Mouse (Mus musculus): Measurements from ENCODE around the gene Sf3a1.
"Not testable (repeated sequence)": the region's sequence is repeated elsewhere in the genome, so short reads cannot be mapped to it uniquely, and the experiment has no call there.

Gene Sf3a1

GRCm38 (mm10) chr11:4159808-4160708 lies at the start of gene Sf3a1, which contains the start of gene Ccdc157:
TSS of gene Sf3a1 (plus strand) at chr11:4160350.
TSS of gene Ccdc157 (minus strand) at chr11:4160293.
- peak; percentile 89 to 92 for DNase-seq (ENCODE audit: low spot score in 2 of 2)

- no peak for DNase-seq (ENCODE audit: low spot score in 2 of 2)
These were observed 48.1 kb upstream of the Sf3a1 start for GRCm38 (mm10) chr11:4112033-4112432.

- DNase-seq (ENCODE audit: low spot score in 2 of 2) = no peak
These were observed 47.3 kb upstream of the Sf3a1 start for GRCm38 (mm10) chr11:4112861-4113260.

- no peak for DNase-seq (ENCODE audit: low spot score in 2 of 2)
These were observed 46.7 kb upstream of the Sf3a1 start for GRCm38 (mm10) chr11:4113496-4113895.

- DNase-seq (ENCODE audit: low spot score in 2 of 2) = no peak
These were observed 46.2 kb upstream of the Sf3a1 start for GRCm38 (mm10) chr11:4113970-4114369.

- not testable (repeated sequence) for DNase-seq (ENCODE audit: low spot score in 2 of 2)
These were observed 45.6 kb upstream of the Sf3a1 start for GRCm38 (mm10) chr11:4114541-4114940.

- no peak for DNase-seq (ENCODE audit: low spot score in 2 of 2)
These were observed 44.7 kb upstream of the Sf3a1 start for GRCm38 (mm10) chr11:4115407-4115806.

GRCm38 (mm10) chr11:4116458-4117141 lies 43.5 kb upstream of the Sf3a1 start:
- DNase-seq (ENCODE audit: low spot score in 2 of 2) = no peak

- no peak for DNase-seq (ENCODE audit: low spot score in 2 of 2)
These were observed 42.6 kb upstream of the Sf3a1 start for GRCm38 (mm10) chr11:4117372-4118071.

GRCm38 (mm10) chr11:4118081-4118921 lies 41.8 kb upstream of the Sf3a1 start:
- DNase-seq (ENCODE audit: low spot score in 2 of 2) = no peak

- DNase-seq (ENCODE audit: low spot score in 2 of 2) = no peak
These were observed 40.5 kb upstream of the Sf3a1 start for GRCm38 (mm10) chr11:4119635-4120034.

- no peak for DNase-seq (ENCODE audit: low spot score in 2 of 2)
These were observed 38.5 kb upstream of the Sf3a1 start for GRCm38 (mm10) chr11:4121691-4122090.

GRCm38 (mm10) chr11:4122226-4122625 lies 37.9 kb upstream of the Sf3a1 start:
- no peak for DNase-seq (ENCODE audit: low spot score in 2 of 2)

- peak in 1 of 2 experiments; percentile 15 for DNase-seq (ENCODE audit: low spot score in 2 of 2)
These were observed 37.2 kb upstream of the Sf3a1 start, which contains the start of gene Sec14l2 for GRCm38 (mm10) chr11:4122742-4123579. TSS of gene Sec14l2 (minus strand) at chr11:4123415.

- peak in 1 of 2 experiments; percentile 32 for DNase-seq (ENCODE audit: low spot score in 2 of 2)
These were observed 36.2 kb upstream of the Sf3a1 start for GRCm38 (mm10) chr11:4123922-4124321.

GRCm38 (mm10) chr11:4127059-4127458 lies 33.1 kb upstream of the Sf3a1 start:
- no peak for DNase-seq (ENCODE audit: low spot score in 2 of 2)

- not testable (repeated sequence) for DNase-seq (ENCODE audit: low spot score in 2 of 2)
These were observed 31.7 kb upstream of the Sf3a1 start for GRCm38 (mm10) chr11:4128461-4128860.

GRCm38 (mm10) chr11:4133450-4133849 lies 26.7 kb upstream of the Sf3a1 start:
- DNase-seq (ENCODE audit: low spot score in 2 of 2) = peak in 1 of 2 experiments; percentile 33

- no peak for DNase-seq (ENCODE audit: low spot score in 2 of 2)
These were observed 25.8 kb upstream of the Sf3a1 start for GRCm38 (mm10) chr11:4134400-4134799.

Measured in thymus, postnatal 10 days (tissue).